Mouse (Mus musculus) E14TG2a.4 (cell line): ENCODE measurements around the gene Mettl7a2.
"Not testable (repeated sequence)": the region's sequence is repeated elsewhere in the genome, so short reads cannot be mapped to it uniquely, and the experiment has no call there.

Source experiments
- CTCF ChIP-seq: conservative IDR thresholded peaks from 2 replicates; pipeline ENCODE4 v1.5.1; 2014; ENCODE audit warnings: low read length
- NANOG ChIP-seq: IDR thresholded peaks from 2 replicates; pipeline ENCODE4 v1.6.1; 2014; ENCODE audit warnings: borderline replicate concordance, low read length, mixed read lengths
- POU5F1 ChIP-seq: IDR thresholded peaks from 2 replicates; pipeline ENCODE4 v1.6.1; 2014; ENCODE audit warnings: low read length, borderline replicate concordance

DNA sequence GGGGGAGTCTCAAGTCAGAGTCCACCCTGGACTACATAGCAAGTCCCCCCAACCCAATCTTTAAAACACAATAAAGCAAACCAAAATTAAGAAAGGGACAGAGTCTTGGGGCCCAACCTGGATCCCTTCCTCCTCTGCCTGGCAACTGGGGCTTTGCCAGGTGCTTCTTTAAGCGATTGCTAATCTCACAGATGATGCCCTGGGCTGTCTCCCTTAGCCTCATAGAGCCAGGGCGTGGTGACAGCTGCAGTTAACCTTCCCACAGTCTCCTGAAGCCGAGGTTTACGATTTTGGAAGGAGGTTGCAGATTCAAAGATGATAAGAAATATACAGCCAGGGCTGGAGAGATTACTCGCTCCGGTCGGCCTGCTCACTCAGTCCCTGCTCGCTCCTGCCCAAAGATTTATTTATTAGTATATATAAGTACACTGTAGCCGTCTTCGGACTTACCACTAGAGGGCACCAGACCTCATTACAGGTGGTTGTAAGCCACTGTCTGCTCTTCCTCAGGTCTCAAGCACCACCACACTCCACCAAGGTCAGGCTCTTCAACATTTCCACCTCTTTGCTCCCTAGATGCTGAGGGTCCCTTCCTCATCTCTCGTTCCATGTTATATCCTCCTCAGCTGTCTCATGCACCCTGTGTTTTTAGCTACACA is 45.4 kb upstream of the Mettl7a2 start:
- not testable (repeated sequence) for TF ChIP-seq CTCF, POU5F1, NANOG
